Mouse (Mus musculus): ENCODE measurements around the gene Lhfp.

- TF ChIP-seq EP300 (IDR thresholded peaks at IDR 0.05; ENCODE audit: insufficient read depth, low read depth, low read length) = no peak
- TF ChIP-seq CTCF (IDR thresholded peaks at IDR 0.05) = no peak
- no peak for TF ChIP-seq POLR2A (IDR thresholded peaks at IDR 0.05; ENCODE audit: insufficient read depth, low read depth, low read length)
Observed at GRCm38 (mm10) chr3:53284471-53285177, 243.3 kb downstream of the Lhfp start.
